ENCODE assay signal across 9 mouse cellular contexts in the genomic region with DNA sequence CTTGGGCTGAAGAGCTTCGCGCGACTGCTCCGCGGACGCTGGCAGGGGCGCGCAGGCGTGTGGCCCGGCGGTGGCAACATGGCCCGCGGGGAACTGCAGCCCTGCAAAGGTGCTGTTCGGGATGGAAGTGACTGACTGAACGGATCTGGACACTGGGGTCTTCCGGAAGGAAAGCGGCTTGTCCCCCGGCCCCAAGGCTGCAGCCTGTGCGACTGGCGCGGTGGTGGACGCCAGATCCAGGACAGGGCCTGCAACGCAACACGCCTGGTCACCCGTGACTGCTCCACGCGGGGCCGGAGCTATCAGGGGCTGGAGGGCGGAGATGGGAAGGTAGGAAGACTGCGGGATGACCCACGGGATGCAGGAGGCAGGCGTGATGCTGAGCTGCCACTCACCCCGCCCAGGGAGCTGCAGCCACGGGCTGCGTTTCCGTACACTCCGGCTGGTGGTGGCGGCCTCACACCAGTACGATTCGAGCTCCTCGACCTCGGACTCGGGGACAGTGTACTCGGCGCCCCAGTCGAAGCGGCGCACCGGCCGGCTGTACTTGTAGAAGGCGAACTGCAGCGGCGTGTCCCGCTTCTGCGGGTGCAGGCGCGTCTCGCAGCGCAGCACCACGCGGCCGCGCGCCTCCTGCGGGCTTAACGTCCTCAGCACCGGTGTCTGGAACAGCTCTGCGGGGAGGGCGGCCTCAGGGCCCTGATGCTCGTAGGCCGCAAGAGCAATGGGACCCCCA. TPM values are rescaled to one million over a fixed set of nuclear protein-coding genes. Genes with fewer than 3 reads are reported as not detected.
A peak's percentile ranks its signal among the peaks of the same experiment; 100 is the strongest.
DNase-seq lines count a peak whose midpoint lies in the region; ATAC-seq and TF ChIP-seq lines count a peak whose summit lies in the region.
"Had no signal": no experiment of that assay in that cellular context is flagged by ENCODE, and none has a peak within 500 bp of the region (broad histone marks: within the 10 kb centered on the region; RNA-seq: fewer than 3 reads in every experiment).

No protein-coding gene starts in this region.

- H3K4me2 ChIP-seq in embryonic facial prominence, embryonic 12.5 days (replicated peaks), result peak overlapping the region; percentile 95
- peak overlapping the region; percentile 94 for H3K4me2 ChIP-seq in hindbrain, embryonic 12.5 days (replicated peaks)
- peak overlapping the region; percentile 91 for H3K4me2 ChIP-seq in limb, embryonic 14.5 days (replicated peaks; ENCODE audit: low read depth, low read length, severe bottlenecking)

- no peaks in the 10 kb centered on the region for H3K36me3 ChIP-seq in embryonic facial prominence, embryonic 12.5 days
- H3K36me3 ChIP-seq in hindbrain, embryonic 12.5 days, result no peaks in the 10 kb centered on the region
- H3K36me3 ChIP-seq in limb, embryonic 14.5 days (ENCODE audit: control insufficient read depth, insufficient read depth, low read length), result no peaks in the 10 kb centered on the region

- peak overlapping the region; percentile 47 for H3K9ac ChIP-seq in embryonic facial prominence, embryonic 12.5 days
- H3K9ac ChIP-seq in hindbrain, embryonic 12.5 days, result peak overlapping the region; percentile 60
- H3K9ac ChIP-seq in limb, embryonic 14.5 days (ENCODE audit: low read depth, low read length, severe bottlenecking), result peak overlapping the region; percentile 44; the same call in 1 of the 2 replicates

- H3K4me1 ChIP-seq in embryonic facial prominence, embryonic 12.5 days, result peaks cover 14% of the 10 kb centered on the region
- H3K4me1 ChIP-seq in hindbrain, embryonic 12.5 days, result peaks cover 14% of the 10 kb centered on the region; the same call in 1 of the 2 replicates
- H3K4me1 ChIP-seq in limb, embryonic 14.5 days (ENCODE audit: control insufficient read depth, insufficient read depth, low read length), result peaks cover 7% of the 10 kb centered on the region; the same call in 1 of the 2 replicates

- H3K4me3 ChIP-seq in layer of hippocampus, adult 2 months, result peak overlapping the region; percentile 59
- H3K4me3 ChIP-seq in embryonic facial prominence, embryonic 12.5 days, result peak overlapping the region; percentile 56
- peak overlapping the region; percentile 52 for H3K4me3 ChIP-seq in hindbrain, embryonic 12.5 days
- peak overlapping the region; percentile 48 for H3K4me3 ChIP-seq in limb, embryonic 14.5 days (replicated peaks; ENCODE audit: low read length)

- no peak for TF ChIP-seq POLR2A in limb, embryonic 14.5 days (IDR thresholded peaks at IDR 0.05; ENCODE audit: borderline replicate concordance, extremely low read depth, insufficient read depth, insufficient read length)

- 0 out of 2 replicates have a peak, but pooled peaks have one; percentile 24 for TF ChIP-seq CTCF in layer of hippocampus, adult 2 months (conservative IDR thresholded peaks at IDR 0.05)

- peak in 1 of 2 experiments; percentile 18 for DNase-seq in layer of hippocampus, adult 2 months (ENCODE audit: low spot score in 2 of 2)
- no peak for DNase-seq in layer of hippocampus, adult 9-11 months
- peak; percentile 52 for DNase-seq in adrenal gland, postnatal 14 days
- peak; percentile 6 for DNase-seq in limb, embryonic 14.5 days (ENCODE audit: low spot score)
- peak; percentile 34 to 37 for DNase-seq in natural killer cell, adult 2 months (ENCODE audit: low spot score in 2 of 2)
- DNase-seq in thymus, postnatal 14 days, result peak; percentile 26

- peak; percentile 68; the same call in 1 of the 2 replicates for ATAC-seq in embryonic facial prominence, embryonic 12.5 days (ENCODE audit: insufficient number of reproducible peaks, insufficient read depth, low FRiP score, low TSS enrichment)
- peak; percentile 80 for ATAC-seq in hindbrain, embryonic 12.5 days (ENCODE audit: low FRiP score)
- peak; percentile 47; the same call in 1 of the 2 replicates for ATAC-seq in limb, embryonic 14.5 days (ENCODE audit: low FRiP score, low read depth)

- no peak overlapping the region for H3K27ac ChIP-seq in layer of hippocampus, adult 2 months
- H3K27ac ChIP-seq in embryonic facial prominence, embryonic 12.5 days, result no peak overlapping the region
- no peak overlapping the region for H3K27ac ChIP-seq in hindbrain, embryonic 12.5 days
- H3K27ac ChIP-seq in limb, embryonic 14.5 days (replicated peaks; ENCODE audit: low read depth, low read length), result no peak overlapping the region

- under 1% methylated on average over 71 of the region's 71 CpGs for WGBS in embryonic facial prominence, embryonic 12.5 days
- under 1% methylated on average over 70 of the region's 71 CpGs for WGBS in hindbrain, embryonic 12.5 days
- WGBS in limb, embryonic 14.5 days, result 1% methylated on average over 62 of the region's 71 CpGs

- peaks cover 51% of the 10 kb centered on the region for H3K27me3 ChIP-seq in embryonic facial prominence, embryonic 12.5 days
- peaks cover 57% of the 10 kb centered on the region for H3K27me3 ChIP-seq in hindbrain, embryonic 12.5 days
- H3K27me3 ChIP-seq in limb, embryonic 14.5 days (ENCODE audit: control insufficient read depth, insufficient read depth, low read length), result peaks cover 33% of the 10 kb centered on the region

- H3K9me3 ChIP-seq in embryonic facial prominence, embryonic 12.5 days, result no peaks in the 10 kb centered on the region
- no peaks in the 10 kb centered on the region for H3K9me3 ChIP-seq in hindbrain, embryonic 12.5 days (replicated peaks)
- no peaks in the 10 kb centered on the region for H3K9me3 ChIP-seq in limb, embryonic 14.5 days (ENCODE audit: control insufficient read depth, low read length)

RNA-seq across cellular contexts. Expression of a gene that starts 5.1 kb away (rescaled TPM):
- total RNA-seq in layer of hippocampus, adult 2 months (2021), result under 1 TPM; 0.28 to 0.47 TPM
- not detected in 2 replicates for total RNA-seq in adrenal gland, postnatal 14 days (2021)
- not detected in 2 replicates for polyA plus RNA-seq in embryonic facial prominence, embryonic 12.5 days (2016; fragmentation: Nextera tagmentation; extraction: Ambion mirVana)
- polyA plus RNA-seq in hindbrain, embryonic 12.5 days (2016; fragmentation: Nextera tagmentation; extraction: Ambion mirVana), result not detected in 2 replicates
- polyA plus RNA-seq in limb, embryonic 14.5 days (2012; rRNA removed), result 0.08 and 0.18 TPM in 2 replicates
- not detected in 2 replicates for polyA plus RNA-seq in limb, embryonic 14.5 days (2014; fragmentation: Nextera tagmentation; extraction: Ambion mirVana)

RNA-seq across cellular contexts. Expression of a gene that starts 19.8 kb away (rescaled TPM):
- total RNA-seq in layer of hippocampus, adult 2 months (2021), result not detected
- 2.0 and 7.7 TPM in 2 replicates for total RNA-seq in adrenal gland, postnatal 14 days (2021)
- not detected in 2 replicates for polyA plus RNA-seq in embryonic facial prominence, embryonic 12.5 days (2016; fragmentation: Nextera tagmentation; extraction: Ambion mirVana)
- not detected in 2 replicates for polyA plus RNA-seq in hindbrain, embryonic 12.5 days (2016; fragmentation: Nextera tagmentation; extraction: Ambion mirVana)
- polyA plus RNA-seq in limb, embryonic 14.5 days (2012; rRNA removed), result 0.06 and 0.13 TPM in 2 replicates
- not detected in 2 replicates for polyA plus RNA-seq in limb, embryonic 14.5 days (2014; fragmentation: Nextera tagmentation; extraction: Ambion mirVana)
- total RNA-seq: layer of hippocampus, adult 8-10 months had no signal

RNA-seq across cellular contexts. Expression of a gene that starts 22.3 kb away (rescaled TPM):
- total RNA-seq in layer of hippocampus, adult 2 months (2021), result 10 to 100 TPM; 15.2 to 19.0 TPM
- total RNA-seq in adrenal gland, postnatal 14 days (2021), result 11.9 and 17.5 TPM in 2 replicates
- polyA plus RNA-seq in embryonic facial prominence, embryonic 12.5 days (2016; fragmentation: Nextera tagmentation; extraction: Ambion mirVana), result 44.9 and 48.9 TPM in 2 replicates
- polyA plus RNA-seq in hindbrain, embryonic 12.5 days (2016; fragmentation: Nextera tagmentation; extraction: Ambion mirVana), result 35.4 and 35.9 TPM in 2 replicates
- polyA plus RNA-seq in limb, embryonic 14.5 days (2012; rRNA removed), result 54.9 and 58.5 TPM in 2 replicates
- 51.5 and 57.7 TPM in 2 replicates for polyA plus RNA-seq in limb, embryonic 14.5 days (2014; fragmentation: Nextera tagmentation; extraction: Ambion mirVana)

RNA-seq across cellular contexts. Expression of a gene that starts 22.8 kb away (rescaled TPM):
- total RNA-seq in layer of hippocampus, adult 2 months (2021), result under 1 TPM; 0.76 to 0.79 TPM
- 0.44 and 0.64 TPM in 2 replicates for total RNA-seq in adrenal gland, postnatal 14 days (2021)
- polyA plus RNA-seq in embryonic facial prominence, embryonic 12.5 days (2016; fragmentation: Nextera tagmentation; extraction: Ambion mirVana), result 0.79 TPM in 1 of 2 replicates, not detected in the other
- 0.63 TPM in 1 of 2 replicates, not detected in the other for polyA plus RNA-seq in hindbrain, embryonic 12.5 days (2016; fragmentation: Nextera tagmentation; extraction: Ambion mirVana)
- 0.72 and 0.91 TPM in 2 replicates for polyA plus RNA-seq in limb, embryonic 14.5 days (2012; rRNA removed)
- 0.78 and 0.82 TPM in 2 replicates for polyA plus RNA-seq in limb, embryonic 14.5 days (2014; fragmentation: Nextera tagmentation; extraction: Ambion mirVana)

RNA-seq across cellular contexts. Expression of a gene that starts 40.1 kb away (rescaled TPM):
- 10 to 100 TPM; 51.2 to 51.3 TPM for total RNA-seq in layer of hippocampus, adult 2 months (2021)
- total RNA-seq in adrenal gland, postnatal 14 days (2021), result 31.5 and 33.0 TPM in 2 replicates
- polyA plus RNA-seq in embryonic facial prominence, embryonic 12.5 days (2016; fragmentation: Nextera tagmentation; extraction: Ambion mirVana), result 9.1 TPM in 2 replicates
- polyA plus RNA-seq in hindbrain, embryonic 12.5 days (2016; fragmentation: Nextera tagmentation; extraction: Ambion mirVana), result 10.3 and 11.3 TPM in 2 replicates
- 9.1 TPM in 2 replicates for polyA plus RNA-seq in limb, embryonic 14.5 days (2012; rRNA removed)
- 8.9 and 9.7 TPM in 2 replicates for polyA plus RNA-seq in limb, embryonic 14.5 days (2014; fragmentation: Nextera tagmentation; extraction: Ambion mirVana)
